Mouse (Mus musculus) embryo, embryonic 9.5 days (tissue): ENCODE data around the gene Gldc.
"Not testable (repeated sequence)": the region's sequence is repeated elsewhere in the genome, so short reads cannot be mapped to it uniquely, and the experiment has no call there.

ENCODE experiments used
- DNase-seq: peaks from one replicate; pipeline ENCODE4 v3.0.0-alpha.2; 2017; ENCODE audit errors: extremely low spot score

Gldc gene

GRCm38 (mm10) chr19:30174919-30175571 is at the start of gene Gldc:
TSS of gene Gldc (minus strand) at chr19:30175429.
- DNase-seq, result peak; percentile 84

GRCm38 (mm10) chr19:30222593-30222992 is 47.4 kb upstream of the Gldc start:
- not testable (repeated sequence) for DNase-seq

GRCm38 (mm10) chr19:30217335-30217734 is 42.1 kb upstream of the Gldc start:
- DNase-seq, result peak; percentile 65

GRCm38 (mm10) chr19:30216186-30216585 is 41.0 kb upstream of the Gldc start:
- no peak for DNase-seq

GRCm38 (mm10) chr19:30215736-30216135 is 40.5 kb upstream of the Gldc start:
- DNase-seq, result not testable (repeated sequence)

- no peak for DNase-seq
Measured at GRCm38 (mm10) chr19:30214026-30214425, 38.8 kb upstream of the Gldc start.

- not testable (repeated sequence) for DNase-seq
Measured at GRCm38 (mm10) chr19:30209006-30209405, 33.8 kb upstream of the Gldc start.

- no peak for DNase-seq
Measured at GRCm38 (mm10) chr19:30206981-30207380, 31.8 kb upstream of the Gldc start.

GRCm38 (mm10) chr19:30205874-30206273 is 30.6 kb upstream of the Gldc start:
- DNase-seq, result no peak

- DNase-seq, result peak; percentile 68
Measured at GRCm38 (mm10) chr19:30205159-30205816, 30.1 kb upstream of the Gldc start.

- DNase-seq, result no peak
Measured at GRCm38 (mm10) chr19:30202177-30202576, 26.9 kb upstream of the Gldc start.

GRCm38 (mm10) chr19:30194999-30195398 is 19.8 kb upstream of the Gldc start:
- DNase-seq, result no peak

GRCm38 (mm10) chr19:30187232-30187631 is 12.0 kb upstream of the Gldc start:
- no peak for DNase-seq

GRCm38 (mm10) chr19:30185536-30185935 is 10.3 kb upstream of the Gldc start:
- no peak for DNase-seq

- no peak for DNase-seq
Measured at GRCm38 (mm10) chr19:30179979-30180378, 4.8 kb upstream of the Gldc start.

- peak; percentile 49 for DNase-seq
Measured at GRCm38 (mm10) chr19:30174074-30174670, 1.1 kb downstream of the Gldc start.

- DNase-seq, result no peak
Measured at GRCm38 (mm10) chr19:30171346-30172055, 3.7 kb downstream of the Gldc start.

- DNase-seq, result no peak
Measured at GRCm38 (mm10) chr19:30170319-30170718, 4.9 kb downstream of the Gldc start.

- no peak for DNase-seq
Measured at GRCm38 (mm10) chr19:30166801-30167505, 8.3 kb downstream of the Gldc start.

GRCm38 (mm10) chr19:30164228-30164627 is 11.0 kb downstream of the Gldc start:
- no peak for DNase-seq

GRCm38 (mm10) chr19:30162808-30163207 is 12.4 kb downstream of the Gldc start:
- DNase-seq, result no peak

GRCm38 (mm10) chr19:30160021-30160420 is 15.2 kb downstream of the Gldc start:
- DNase-seq, result no peak
